Mouse (Mus musculus): ENCODE data around the gene Nrxn3.

The Nrxn3 gene

DNA sequence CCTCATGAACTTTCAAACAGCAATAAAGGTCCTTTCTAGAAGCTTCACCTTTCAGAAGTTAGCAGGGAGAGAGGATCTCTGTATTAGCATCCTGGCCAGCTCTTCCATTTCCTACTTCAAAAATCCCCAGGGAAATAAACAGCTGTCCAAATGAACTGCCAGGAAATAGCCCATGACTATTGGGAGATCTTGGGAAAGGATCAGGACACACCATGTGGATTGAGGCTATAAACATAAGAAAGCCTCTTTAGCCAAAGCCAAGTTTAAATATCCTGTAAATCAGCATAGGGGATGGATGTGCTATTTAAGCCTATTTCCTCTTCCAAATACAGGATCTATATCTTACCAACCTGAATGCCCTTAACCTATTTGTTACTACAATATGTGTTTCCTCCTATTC is 1230.6 kb downstream of the Nrxn3 start:
- no peak for DNase-seq (ENCODE audit: low spot score in 2 of 2)

DNA sequence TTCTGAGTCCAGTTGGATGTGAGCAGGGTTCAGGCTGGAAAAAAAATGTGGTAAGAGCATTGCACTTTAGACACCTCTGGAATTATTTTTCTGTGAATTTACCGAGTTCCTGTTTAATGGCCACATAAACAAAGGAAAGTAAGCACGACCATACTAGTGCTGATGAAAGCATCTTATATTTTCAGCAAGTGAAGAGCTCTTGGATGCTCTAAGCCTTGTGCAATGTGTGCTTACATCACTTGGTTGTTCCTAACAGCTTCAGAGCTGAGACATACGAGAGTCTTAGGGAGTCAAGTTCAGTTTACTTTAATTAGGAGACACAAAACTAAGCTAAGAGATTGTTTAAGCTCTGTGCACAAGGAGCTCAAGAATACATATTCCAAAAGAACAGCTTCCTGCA is 1231.0 kb downstream of the Nrxn3 start:
- no peak for DNase-seq (ENCODE audit: low spot score in 2 of 2)

DNA sequence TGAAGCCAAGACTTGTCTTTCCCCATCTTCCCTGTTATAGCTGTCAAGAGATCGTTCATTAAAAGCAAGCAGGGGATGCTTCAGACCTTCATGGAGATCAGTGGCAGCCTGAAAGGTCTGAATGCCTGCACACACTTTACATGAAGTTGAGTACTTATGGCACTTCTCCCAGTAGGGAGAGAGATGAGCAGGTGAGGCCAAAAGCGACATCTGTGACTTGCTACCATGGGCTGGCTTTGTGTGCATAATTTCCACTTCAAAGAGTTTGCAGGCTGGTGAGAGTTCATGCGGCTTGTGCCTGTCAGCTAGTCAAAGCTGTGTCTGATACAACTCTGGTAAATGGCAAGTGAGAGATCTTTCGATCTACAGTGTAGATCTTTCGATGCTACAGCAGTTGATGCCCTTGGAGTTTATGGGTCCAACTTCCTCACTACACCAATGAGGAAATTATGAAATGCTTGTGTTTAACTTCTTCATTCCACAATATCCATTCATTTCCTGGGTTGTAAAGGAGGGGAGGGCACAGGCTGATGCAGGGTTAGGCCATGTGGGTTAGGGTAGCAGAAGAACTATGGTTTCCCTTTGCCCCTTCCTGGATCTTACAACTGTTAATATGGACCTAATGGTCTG is 1231.9 kb downstream of the Nrxn3 start:
- no peak for DNase-seq (ENCODE audit: low spot score in 2 of 2)

DNA sequence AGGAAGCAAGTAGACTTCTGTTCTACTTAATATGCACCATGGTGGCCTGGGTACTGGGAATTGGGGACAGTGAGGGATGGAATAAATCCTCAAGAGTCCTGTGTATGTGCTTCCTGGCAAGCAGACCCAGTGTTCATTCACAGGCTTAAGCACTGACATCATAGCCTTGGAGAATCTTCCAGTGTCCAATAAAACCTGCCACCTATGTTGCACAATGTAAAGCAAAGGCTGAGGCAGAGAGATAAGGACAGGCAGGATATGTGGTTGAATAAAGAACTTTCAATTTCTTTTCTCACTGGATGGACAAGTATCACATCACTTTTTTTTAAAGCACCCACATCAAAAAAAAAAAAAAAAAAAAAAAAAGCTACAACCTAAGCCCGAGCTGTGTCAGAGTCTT is 1240.4 kb downstream of the Nrxn3 start:
- no peak for DNase-seq (ENCODE audit: low spot score in 2 of 2)

DNA sequence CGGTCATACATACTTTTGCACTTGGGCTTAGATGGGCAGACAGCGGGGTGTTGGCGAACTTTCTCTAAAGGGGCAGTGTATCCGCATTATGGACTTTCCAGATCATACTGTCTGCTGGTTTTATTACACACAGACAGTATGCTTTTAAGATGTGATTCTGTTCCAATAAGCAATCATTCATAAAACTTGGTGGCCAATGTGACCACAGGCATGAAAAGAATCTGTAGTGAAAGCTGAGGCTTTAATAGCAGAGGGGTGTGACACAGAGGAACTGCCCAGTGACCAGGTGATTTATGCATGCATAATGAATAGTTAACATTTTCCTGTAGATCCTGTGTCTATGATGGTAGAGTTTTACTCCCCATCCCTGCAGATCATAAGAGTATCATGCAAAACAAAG is 1254.0 kb downstream of the Nrxn3 start:
- DNase-seq (ENCODE audit: low spot score in 2 of 2): no peak

DNA sequence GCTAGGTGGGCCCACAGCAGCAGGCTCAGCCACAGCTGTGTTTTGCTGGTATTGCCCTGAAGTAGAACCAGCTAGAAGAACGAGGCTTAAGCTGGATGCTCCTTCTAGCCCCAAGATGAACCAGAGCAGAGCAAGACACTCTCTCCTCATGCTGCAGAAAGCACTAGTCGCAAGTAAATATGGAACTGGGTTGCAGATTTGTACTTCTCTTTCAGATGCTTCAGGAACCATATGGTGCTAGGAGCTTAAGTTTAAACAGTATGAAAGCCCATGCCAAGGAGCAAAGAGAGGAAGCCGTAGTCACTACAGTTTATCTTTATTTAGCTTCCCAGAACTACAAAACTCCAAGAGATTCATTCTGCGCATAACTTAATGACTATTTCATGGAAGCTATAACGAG is 1254.8 kb downstream of the Nrxn3 start:
- no peak for DNase-seq (ENCODE audit: low spot score in 2 of 2)

DNA sequence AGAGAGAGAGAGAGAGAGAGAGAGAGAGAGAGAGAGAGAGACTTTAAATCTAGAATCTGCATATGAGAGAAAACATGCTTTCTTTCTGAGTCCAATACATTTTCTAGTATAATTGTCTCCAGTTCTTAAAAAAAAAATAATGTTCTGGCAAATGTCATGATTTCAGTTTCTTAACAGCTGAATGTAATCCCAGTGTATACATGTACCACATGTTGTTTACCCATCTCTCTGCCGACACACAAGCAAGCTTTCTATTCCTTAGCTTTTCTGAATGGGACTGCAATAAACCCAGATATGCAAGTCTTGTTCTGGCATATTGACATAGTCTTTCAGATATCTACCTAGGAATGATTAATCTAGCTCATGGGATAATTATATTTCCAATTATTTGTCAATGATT is 1256.5 kb downstream of the Nrxn3 start:
- DNase-seq (ENCODE audit: low spot score in 2 of 2): no peak

DNA sequence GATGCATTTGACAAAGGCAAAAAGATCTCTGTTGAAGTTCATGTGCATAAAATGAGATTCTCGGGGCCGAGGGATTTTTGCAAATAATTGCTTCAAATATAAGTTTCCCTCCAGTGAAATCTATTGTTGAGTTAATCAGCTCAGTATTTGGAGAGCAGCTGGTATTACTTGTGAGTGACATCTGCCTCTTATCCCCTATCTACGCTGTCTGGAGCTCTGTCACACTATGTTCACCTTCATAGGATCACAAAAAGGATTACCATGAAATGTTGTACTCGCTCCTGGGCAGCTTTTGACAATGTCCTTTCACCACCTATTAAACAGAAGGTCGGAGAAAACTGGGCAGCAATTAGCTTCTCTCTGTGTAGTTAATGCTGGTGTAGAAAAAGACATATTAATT is 1259.8 kb downstream of the Nrxn3 start:
- no peak for DNase-seq (ENCODE audit: low spot score in 2 of 2)

DNA sequence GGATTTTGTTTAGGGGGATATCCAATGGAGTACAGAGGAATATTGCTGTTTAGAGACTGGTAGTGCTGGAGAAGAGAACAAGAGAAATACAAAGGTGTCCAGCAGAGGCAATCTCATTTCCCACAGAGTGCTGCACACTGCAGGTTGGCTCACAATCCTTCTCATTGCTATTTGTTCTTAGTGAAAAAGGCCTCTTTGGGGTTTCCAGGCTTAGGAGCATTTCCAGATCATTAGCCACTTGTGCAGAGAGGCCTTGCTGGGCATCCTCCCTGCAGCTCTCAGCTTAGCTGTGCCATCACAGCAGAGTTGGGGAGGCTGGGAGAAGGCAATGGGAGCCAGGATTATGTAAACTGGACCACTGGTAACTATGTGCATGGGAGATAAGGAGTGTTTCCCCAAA is 1260.7 kb downstream of the Nrxn3 start:
- DNase-seq (ENCODE audit: low spot score in 2 of 2): no peak

DNA sequence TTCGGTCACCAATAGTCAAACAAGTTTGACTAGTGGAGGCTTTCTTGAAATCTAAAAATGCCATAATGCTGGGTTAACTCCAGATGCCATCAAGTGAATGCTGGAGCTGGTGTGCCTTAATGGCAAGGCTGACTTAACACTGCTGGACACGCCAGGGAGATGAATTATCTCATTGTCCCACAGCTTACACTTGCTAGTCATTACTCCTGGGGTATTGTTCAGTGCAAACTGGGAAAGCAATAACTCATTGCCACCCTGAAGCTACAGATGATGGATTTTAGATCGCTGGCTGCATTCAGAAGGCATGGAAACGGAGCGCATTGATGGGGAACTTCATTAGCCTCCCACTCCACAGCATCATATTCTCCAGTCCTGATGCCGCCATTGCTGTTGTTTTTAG is 1263.5 kb downstream of the Nrxn3 start:
- no peak for DNase-seq (ENCODE audit: low spot score in 2 of 2)

DNA sequence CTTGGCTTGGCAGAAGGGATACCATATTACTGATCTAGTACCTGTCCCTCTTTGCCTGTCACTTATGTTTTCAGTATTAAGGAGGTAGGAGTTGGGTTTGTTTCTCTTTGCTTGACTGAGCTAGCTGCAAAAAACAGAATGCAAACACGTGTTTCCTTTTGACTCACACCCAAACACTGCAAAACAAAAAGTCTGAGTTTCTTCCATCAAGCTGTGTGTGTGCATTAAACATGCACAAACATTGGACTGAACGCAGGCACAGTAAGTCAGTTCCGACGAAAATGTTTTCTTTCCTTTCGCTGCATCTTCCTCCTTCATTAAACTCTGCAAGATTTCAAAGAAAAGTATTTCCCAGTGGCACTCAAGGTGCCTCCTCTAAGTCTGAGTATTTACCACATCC is 1270.6 kb downstream of the Nrxn3 start:
- DNase-seq (ENCODE audit: low spot score in 2 of 2): no peak

DNA sequence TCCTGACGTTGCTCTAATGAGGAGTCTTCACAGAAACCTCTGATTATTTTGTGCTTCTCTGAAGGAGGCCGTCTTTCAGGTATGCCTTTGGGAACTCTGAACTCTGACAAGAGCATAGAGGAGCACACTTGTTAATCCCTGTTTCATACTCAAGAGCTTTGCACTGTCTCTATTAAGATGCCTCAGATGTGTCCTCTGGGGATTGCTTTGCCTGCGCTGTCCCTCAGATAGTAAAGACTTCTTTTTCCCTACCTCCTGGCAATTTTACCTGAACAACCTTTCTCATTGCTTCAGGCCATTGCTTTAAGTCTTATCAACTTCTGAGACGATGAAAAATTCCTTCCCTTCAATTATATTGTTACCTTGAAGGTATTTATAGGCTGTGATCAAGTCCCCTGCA is 1272.7 kb downstream of the Nrxn3 start:
- DNase-seq (ENCODE audit: low spot score in 2 of 2): no peak

DNA sequence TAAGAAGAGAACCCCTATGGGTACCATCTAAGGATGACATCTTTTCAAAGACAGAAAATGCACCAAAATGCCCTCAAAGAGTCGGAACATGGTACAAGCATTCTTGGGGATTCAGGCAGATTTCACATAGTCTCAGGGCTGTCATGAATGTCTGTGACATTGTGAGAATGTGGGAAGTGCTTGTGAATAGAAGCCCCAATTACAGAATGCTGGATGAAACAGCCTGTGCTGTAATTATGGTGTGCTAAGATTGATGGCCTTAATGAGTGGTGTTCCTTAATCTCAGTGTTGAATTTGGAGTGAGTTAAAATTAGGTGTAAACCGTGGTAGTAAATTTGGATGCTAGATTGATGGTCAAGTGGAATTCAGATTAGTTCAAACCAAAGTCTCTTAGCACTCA is 1287.6 kb downstream of the Nrxn3 start:
- DNase-seq (ENCODE audit: low spot score in 2 of 2): no peak

DNA sequence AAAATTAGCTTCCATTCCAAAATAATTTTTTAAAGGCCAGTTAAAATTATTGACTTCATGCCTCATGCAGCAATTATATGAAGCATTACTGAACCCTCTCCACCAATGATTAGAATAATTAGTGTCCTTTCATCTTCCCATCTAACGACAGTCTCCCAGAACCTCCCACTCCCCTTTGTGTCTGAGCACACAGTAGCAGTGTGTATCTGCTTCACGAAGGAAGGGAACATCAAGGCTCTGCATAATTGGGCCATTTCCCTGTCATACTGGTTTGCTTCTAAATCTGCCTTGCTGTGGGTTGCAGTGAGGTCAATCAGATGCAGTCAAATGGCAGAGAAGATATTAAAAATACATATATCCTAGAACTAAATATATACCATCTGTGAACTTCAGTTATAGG is 1291.3 kb downstream of the Nrxn3 start:
- DNase-seq (ENCODE audit: low spot score in 2 of 2): no peak

DNA sequence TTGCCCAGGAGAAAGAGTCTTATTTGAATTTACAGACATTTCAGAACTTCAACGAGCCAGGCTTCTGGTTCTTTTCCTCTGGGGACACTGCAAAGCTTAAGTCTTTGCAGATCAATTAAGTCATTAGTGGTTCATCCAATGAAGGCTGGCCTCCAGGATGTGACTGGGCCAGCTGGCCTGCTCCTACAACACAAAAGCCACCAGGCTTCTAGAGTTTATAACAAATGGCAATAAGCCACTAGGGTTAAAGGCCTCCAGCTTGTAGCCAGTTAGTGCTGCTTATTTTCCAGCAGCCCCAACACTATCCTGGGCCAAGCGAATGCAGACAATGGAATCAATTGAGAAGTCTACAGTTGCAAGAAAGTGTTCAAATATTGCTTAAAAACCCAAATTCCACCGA is 1304.3 kb downstream of the Nrxn3 start:
- no peak for DNase-seq (ENCODE audit: low spot score in 2 of 2)

DNA sequence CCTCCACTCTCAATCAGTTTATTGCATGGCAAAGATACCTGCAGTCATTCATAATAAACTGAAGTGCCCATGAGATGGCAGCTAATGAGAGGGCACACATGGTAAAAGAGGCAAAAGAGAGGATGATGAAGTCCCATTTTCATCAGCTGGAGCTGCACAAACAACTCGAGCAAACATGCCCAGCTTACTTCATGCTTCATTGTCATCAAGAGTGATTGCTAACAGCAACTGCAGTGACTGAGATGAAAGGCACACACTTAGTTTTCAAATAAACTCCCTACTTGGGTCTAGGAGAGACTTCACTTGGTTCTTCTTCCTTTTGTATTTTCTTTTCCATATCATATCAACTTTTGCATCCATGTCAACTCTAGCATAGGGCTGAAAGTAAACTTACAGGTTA is 1318.4 kb downstream of the Nrxn3 start:
- no peak for DNase-seq (ENCODE audit: low spot score in 2 of 2)

DNA sequence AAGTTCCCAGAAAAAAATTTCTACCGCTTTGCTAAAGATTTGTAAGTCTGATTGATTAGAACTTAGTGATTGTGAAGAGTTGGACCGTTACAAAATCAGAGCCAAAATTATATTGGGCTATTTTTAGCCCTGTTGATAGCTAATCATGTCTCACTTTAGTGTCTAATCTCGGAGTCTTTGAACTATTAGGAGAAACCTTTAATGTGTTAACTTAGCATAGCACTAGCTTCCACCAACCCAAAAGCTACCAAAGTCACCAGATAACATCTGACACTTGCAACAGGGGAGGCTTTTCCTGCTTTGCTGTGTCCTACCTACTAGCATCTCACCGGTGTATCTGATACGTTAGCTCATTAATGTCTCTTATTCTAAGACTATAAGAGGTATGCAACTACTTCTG is 1333.6 kb downstream of the Nrxn3 start:
- no peak for DNase-seq (ENCODE audit: low spot score in 2 of 2)

DNA sequence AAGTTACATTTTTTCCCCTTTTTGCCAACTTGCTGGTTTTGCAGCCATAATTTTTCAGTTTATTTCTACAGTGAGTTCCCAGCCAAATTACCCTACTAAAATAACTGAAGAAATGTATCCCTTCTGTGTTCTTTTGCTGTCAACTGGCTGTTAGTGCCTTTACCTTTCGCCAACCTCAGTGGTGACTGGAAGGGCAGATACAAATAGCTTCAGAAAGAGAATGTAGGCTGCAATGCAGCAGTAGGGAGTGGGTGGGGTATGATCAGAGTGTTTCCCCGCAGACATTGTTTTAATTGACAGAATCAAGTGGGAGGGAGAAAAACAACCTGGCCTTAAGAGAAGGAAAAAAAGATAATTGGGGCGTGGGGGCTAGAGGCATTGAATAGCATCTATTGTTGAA is 1337.1 kb downstream of the Nrxn3 start:
- no peak for DNase-seq (ENCODE audit: low spot score in 2 of 2)

DNA sequence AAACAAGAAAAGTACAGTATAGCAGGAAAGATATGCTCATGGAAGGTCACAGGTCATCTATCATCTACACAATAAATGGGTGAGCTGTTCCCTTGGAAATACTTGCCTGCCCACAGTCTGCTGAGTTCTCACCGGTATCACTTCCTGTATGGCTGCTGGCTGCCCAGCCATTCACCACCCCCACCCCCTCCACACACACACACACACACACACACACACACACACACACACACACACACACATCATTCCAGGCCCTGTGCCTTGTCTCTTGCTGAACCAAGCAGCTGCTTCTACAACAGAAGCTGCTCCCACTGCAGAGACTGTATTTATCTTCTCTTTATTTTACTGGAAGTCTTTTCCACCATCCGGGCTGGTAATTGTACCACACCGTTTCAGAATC is 1338.6 kb downstream of the Nrxn3 start:
- no peak for DNase-seq (ENCODE audit: low spot score in 2 of 2)

DNA sequence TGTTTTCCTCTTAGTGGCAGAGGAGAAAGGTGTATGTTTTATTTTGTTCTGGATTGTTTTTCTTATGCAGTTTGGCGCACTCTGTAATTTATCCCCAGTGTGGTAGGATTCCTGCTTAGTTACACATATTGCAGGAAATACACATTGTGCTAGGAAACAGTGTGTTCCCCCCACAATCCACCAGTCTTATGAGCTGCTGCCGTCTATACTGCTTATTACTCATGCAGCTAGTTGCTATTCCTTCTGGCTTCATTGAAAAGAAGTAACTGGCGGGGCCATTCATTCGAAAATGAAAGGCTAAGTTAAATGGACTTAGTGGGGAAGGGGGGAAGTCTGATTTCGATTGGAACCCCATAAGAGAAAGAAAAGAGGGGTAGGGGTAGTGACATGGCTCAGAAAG is 1339.5 kb downstream of the Nrxn3 start:
- no peak for DNase-seq (ENCODE audit: low spot score in 2 of 2)

DNA sequence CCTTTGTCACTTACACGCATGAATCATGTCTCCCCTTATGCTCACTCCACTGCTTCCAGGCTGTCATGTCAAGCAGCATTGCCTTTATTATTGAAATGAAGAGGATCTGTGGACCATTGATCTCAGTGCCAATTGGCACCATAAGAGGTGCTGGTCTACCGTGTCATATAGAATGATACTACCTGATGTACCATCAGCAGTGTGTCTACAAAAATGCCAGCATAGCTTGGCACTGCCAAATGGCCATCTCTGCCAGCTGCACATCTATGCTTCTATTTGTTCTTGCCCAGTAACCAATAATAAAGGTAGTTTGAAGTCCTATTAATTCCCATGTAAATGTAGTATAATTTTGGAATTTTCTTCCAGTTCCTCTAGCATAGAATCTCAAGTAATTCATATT is 1340.8 kb downstream of the Nrxn3 start:
- DNase-seq (ENCODE audit: low spot score in 2 of 2): no peak

DNA sequence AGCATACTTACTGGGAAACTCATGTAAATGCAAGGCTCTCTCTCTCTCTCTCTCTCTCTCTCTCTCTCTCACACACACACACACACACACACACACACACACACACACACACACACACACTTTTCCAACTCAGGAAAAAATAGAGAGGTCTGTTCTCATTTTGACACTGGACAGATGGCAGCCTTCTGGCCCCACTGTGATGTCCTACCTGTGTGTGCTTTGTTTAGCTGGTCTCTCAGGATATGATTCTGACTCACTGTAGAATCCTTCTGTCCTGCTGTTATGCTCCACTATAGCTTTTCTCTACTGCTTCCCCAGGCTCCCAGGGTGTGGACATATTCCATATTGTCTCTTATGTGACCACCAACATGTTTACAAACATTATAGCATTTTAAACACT is 1363.2 kb downstream of the Nrxn3 start:
- no peak for DNase-seq (ENCODE audit: low spot score in 2 of 2)

DNA sequence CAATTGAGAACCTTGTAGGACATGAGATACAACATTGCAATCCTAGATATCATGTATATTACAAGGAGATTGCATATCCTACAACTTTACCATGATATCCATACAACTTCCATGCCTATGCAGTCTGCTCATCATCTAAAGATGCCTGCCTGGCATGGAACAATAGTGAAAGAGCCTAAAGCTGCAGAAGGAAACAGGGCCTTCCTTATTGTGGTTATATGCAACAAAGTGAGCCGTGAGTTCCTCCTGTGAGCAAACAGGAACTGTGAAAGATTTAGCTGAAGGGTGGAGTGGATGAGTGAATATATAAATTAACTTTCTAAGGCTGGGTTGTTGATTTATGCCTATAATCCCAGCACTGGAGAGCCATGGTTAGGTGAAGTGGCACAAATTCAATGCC is 1373.1 kb downstream of the Nrxn3 start:
- no peak for DNase-seq (ENCODE audit: low spot score in 2 of 2)

DNA sequence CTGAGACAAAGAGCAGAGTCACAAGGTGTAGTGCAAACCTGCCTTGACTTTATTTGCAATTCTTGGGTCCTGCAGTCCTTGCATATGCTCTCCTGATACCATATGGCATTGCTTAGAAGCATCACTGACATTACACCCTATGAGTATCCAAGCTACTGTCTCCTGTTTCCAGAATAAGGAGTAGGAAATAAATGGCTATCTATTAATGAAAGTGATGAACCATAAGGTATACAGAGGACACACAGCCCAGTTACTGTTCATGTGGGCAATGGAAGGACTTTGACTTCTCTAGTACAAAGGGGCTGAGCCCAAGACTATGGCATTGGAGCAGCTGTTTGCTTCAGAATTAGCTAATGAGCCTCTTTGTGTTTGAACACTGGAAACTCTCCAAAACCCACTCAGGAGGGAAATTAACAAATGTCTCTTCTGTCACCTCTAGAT is 1390.7 kb downstream of the Nrxn3 start:
- no peak for DNase-seq (ENCODE audit: low spot score in 2 of 2)

Measured in frontal cortex, postnatal 25 days (tissue).